Mouse (Mus musculus) MN1 (cell line): ENCODE data around the gene Angel1.
A peak's percentile ranks its signal among the peaks of the same experiment; 100 is the strongest.

Experiments used
- DNase-seq: peaks from one replicate; pipeline ENCODE4 v3.0.0-alpha.2; 2016; ENCODE audit warnings: low spot score

Gene Angel1

GRCm38 (mm10) chr12:86726120-86726640, at the start of gene Angel1:
TSS of gene Angel1 (minus strand) at chr12:86726460.
- peak; percentile 90 for DNase-seq

GRCm38 (mm10) chr12:86775561-86776280, 49.5 kb upstream of the Angel1 start:
- DNase-seq: peak; percentile 61

GRCm38 (mm10) chr12:86772551-86772950, 46.3 kb upstream of the Angel1 start:
- no peak for DNase-seq

GRCm38 (mm10) chr12:86771823-86772427, 45.7 kb upstream of the Angel1 start:
- peak; percentile 93 for DNase-seq

GRCm38 (mm10) chr12:86770927-86771326, 44.7 kb upstream of the Angel1 start:
- no peak for DNase-seq

- peak; percentile 62 for DNase-seq
These were observed 44.0 kb upstream of the Angel1 start for GRCm38 (mm10) chr12:86770261-86770670.

- DNase-seq: no peak
These were observed 43.6 kb upstream of the Angel1 start for GRCm38 (mm10) chr12:86769819-86770218.

- DNase-seq: peak; percentile 70
These were observed 42.8 kb upstream of the Angel1 start for GRCm38 (mm10) chr12:86768986-86769580.

- DNase-seq: peak; percentile 68
These were observed 41.8 kb upstream of the Angel1 start for GRCm38 (mm10) chr12:86767868-86768631.

- DNase-seq: no peak
These were observed 40.2 kb upstream of the Angel1 start for GRCm38 (mm10) chr12:86766467-86766866.

- no peak for DNase-seq
These were observed 37.8 kb upstream of the Angel1 start for GRCm38 (mm10) chr12:86764060-86764459.

- no peak for DNase-seq
These were observed 34.8 kb upstream of the Angel1 start for GRCm38 (mm10) chr12:86761036-86761435.

GRCm38 (mm10) chr12:86734319-86734810, 8.1 kb upstream of the Angel1 start, which contains the start of gene Lrrc74a:
TSS of gene Lrrc74a (plus strand) at chr12:86734369.
- no peak for DNase-seq

GRCm38 (mm10) chr12:86725706-86726105, 554 bp downstream of the Angel1 start:
- peak; percentile 25 for DNase-seq

GRCm38 (mm10) chr12:86724300-86724699, 2.0 kb downstream of the Angel1 start:
- DNase-seq: no peak

- DNase-seq: peak; percentile 68
These were observed 4.8 kb downstream of the Angel1 start for GRCm38 (mm10) chr12:86721453-86721852.

GRCm38 (mm10) chr12:86719961-86720639, 6.2 kb downstream of the Angel1 start:
- no peak for DNase-seq

- DNase-seq: no peak
These were observed 9.3 kb downstream of the Angel1 start for GRCm38 (mm10) chr12:86716962-86717361.

GRCm38 (mm10) chr12:86715401-86715800, 10.9 kb downstream of the Angel1 start:
- peak; percentile 58 for DNase-seq

- DNase-seq: no peak
These were observed 12.2 kb downstream of the Angel1 start for GRCm38 (mm10) chr12:86714026-86714425.

- no peak for DNase-seq
These were observed 20.4 kb downstream of the Angel1 start for GRCm38 (mm10) chr12:86705843-86706242.
